Mouse (Mus musculus) cerebellum, postnatal 10 days (tissue): ENCODE data around the gene Ergic3.

Experiments used
- DNase-seq, 2 experiments: peaks; one replicate each; pipeline ENCODE4 v3.0.0; 2021; ENCODE audit warnings: mixed read lengths in 2 of 2

Ergic3 gene

GRCm38 (mm10) chr2:156066126-156066525 is 58.3 kb downstream of the Ergic3 start:
- DNase-seq = no peak
